Mouse (Mus musculus): ENCODE measurements at regions not wholly inside any gene's neighbourhood (a gene's known extent, or its start where the extent isn't known, plus 50 kb on each side); places are given as distances from the start of the nearest gene placed in this dataset.

- no peak for TF ChIP-seq JUND (IDR thresholded peaks at IDR 0.05; ENCODE audit: low read depth, low read length)
- TF ChIP-seq USF1 (IDR thresholded peaks at IDR 0.05; ENCODE audit: low read depth, low read length): no peak
- no peak for TF ChIP-seq EP300 (IDR thresholded peaks at IDR 0.05; ENCODE audit: low read depth in 1 of 2, low read length in 2 of 2)
- TF ChIP-seq NRF1 (IDR thresholded peaks at IDR 0.05; ENCODE audit: insufficient read depth, low read depth, low read length, poor library complexity, severe bottlenecking): no peak
Observed at GRCm38 (mm10) chr14:58631221-58631620, 511.5 kb downstream of the 1700129C05Rik start.

Data from MEL (cell line).